Comparison of ENCODE assay signal across 8 mouse cellular contexts in the genomic region with DNA sequence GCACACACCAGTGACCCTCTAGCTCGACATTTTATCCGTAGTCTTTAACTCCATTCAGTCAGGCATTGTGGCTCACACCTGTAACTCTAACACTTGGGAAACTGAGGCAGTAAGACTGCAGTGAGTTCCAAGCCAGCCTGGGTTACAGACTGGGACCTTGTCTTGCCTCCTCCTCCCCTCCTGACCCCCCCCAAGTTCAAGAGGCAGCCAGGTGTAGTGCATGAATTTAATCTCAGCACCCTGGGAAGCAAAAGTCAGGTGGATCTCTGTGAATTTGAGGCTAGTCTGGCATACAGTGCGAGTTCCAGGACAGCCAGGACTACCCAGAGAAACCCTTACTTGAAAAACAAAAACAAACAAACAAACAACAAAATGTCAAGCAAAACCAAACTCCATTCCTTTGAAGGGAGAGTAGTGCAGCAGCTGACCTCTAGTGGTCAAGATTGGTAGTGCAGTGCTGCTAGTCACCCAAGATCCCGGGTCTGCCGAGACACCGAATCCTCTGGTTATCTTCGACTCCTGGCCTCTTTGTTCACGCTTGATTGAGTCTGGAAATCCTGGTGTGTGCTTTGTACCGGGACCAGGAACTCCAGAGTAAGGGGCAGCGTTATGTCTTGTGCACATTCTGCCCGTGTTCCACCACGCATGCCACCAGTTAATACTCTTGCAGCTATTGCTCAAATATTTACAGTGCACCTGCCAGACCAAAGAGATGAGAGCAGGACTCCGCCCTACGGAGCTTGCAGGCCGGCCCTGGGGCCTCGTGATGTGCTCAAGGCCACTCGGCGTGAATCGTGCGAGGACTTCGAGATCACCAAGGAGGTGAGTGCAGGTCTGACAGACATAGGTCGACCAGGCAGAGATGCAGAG. TPM values are rescaled to one million over a fixed set of nuclear protein-coding genes. Genes with fewer than 3 reads are reported as not detected.
DNase-seq lines count a peak whose midpoint lies in the region; ATAC-seq and TF ChIP-seq lines count a peak whose summit lies in the region.

No protein-coding gene starts in this region.

- no peaks in the 10 kb centered on the region for H3K36me3 ChIP-seq in intestine, embryonic 14.5 days (ENCODE audit: control insufficient read depth, insufficient read depth, low read length)
- no peaks in the 10 kb centered on the region for H3K36me3 ChIP-seq in limb, embryonic 10.5 days
- no peaks in the 10 kb centered on the region for H3K36me3 ChIP-seq in midbrain, embryonic 12.5 days
- H3K36me3 ChIP-seq in small intestine, adult 2 months (ENCODE audit: control insufficient read depth, insufficient read depth, low read length) = peaks cover 8% of the 10 kb centered on the region; the same call in 1 of the 2 replicates

- H3K27ac ChIP-seq in intestine, embryonic 14.5 days (ENCODE audit: low read depth) = peak overlapping the region; percentile 62
- no peak overlapping the region for H3K27ac ChIP-seq in limb, embryonic 10.5 days
- no peak overlapping the region; the same call in 1 of the 2 replicates for H3K27ac ChIP-seq in midbrain, embryonic 12.5 days (replicated peaks)
- H3K27ac ChIP-seq in small intestine, adult 2 months (ENCODE audit: insufficient read depth, low read depth, low read length) = peak overlapping the region; percentile 85

- WGBS in intestine, embryonic 14.5 days = 15% methylated on average over 22 of the region's 22 CpGs
- 21% methylated on average over 22 of the region's 22 CpGs for WGBS in limb, embryonic 10.5 days
- WGBS in midbrain, embryonic 12.5 days = 16% methylated on average over 22 of the region's 22 CpGs
- 4% methylated on average over 22 of the region's 22 CpGs for WGBS in small intestine, adult 2 months

- peak; percentile 80 to 89 for DNase-seq in left cerebral cortex, adult 18-20 months (ENCODE audit: low spot score in 2 of 2)
- no peak for DNase-seq in left cerebral cortex, adult 11 months (ENCODE audit: low spot score)
- peak; percentile 78 for DNase-seq in gastrocnemius, postnatal 10 days
- DNase-seq in intestine, embryonic 14.5 days (ENCODE audit: low spot score) = peak; percentile 90
- DNase-seq in limb, embryonic 10.5 days (ENCODE audit: low spot score) = peak; percentile 77

- no peaks in the 10 kb centered on the region for H3K9me3 ChIP-seq in intestine, embryonic 14.5 days (ENCODE audit: control insufficient read depth, low read length)
- no peaks in the 10 kb centered on the region for H3K9me3 ChIP-seq in limb, embryonic 10.5 days (replicated peaks)
- H3K9me3 ChIP-seq in midbrain, embryonic 12.5 days = no peaks in the 10 kb centered on the region

- H3K4me1 ChIP-seq in intestine, embryonic 14.5 days (replicated peaks; ENCODE audit: control insufficient read depth, insufficient read depth, low read length) = peaks cover 16% of the 10 kb centered on the region
- H3K4me1 ChIP-seq in limb, embryonic 10.5 days = peaks cover 37% of the 10 kb centered on the region
- peaks cover 12% of the 10 kb centered on the region for H3K4me1 ChIP-seq in midbrain, embryonic 12.5 days
- H3K4me1 ChIP-seq in small intestine, adult 2 months (ENCODE audit: control insufficient read depth, insufficient read depth, insufficient read length, low read length) = peaks cover 40% of the 10 kb centered on the region

- TF ChIP-seq POLR2A in small intestine, adult 2 months (IDR thresholded peaks at IDR 0.05; ENCODE audit: low read depth, low read length) = no peak

- H3K4me2 ChIP-seq in intestine, embryonic 14.5 days (ENCODE audit: low read length) = peak overlapping the region; percentile 36
- peak overlapping the region; percentile 47 for H3K4me2 ChIP-seq in midbrain, embryonic 12.5 days (replicated peaks)

- H3K27me3 ChIP-seq in intestine, embryonic 14.5 days (replicated peaks; ENCODE audit: control insufficient read depth, insufficient read depth, low read length) = no peaks in the 10 kb centered on the region; the same call in 1 of the 2 replicates
- H3K27me3 ChIP-seq in limb, embryonic 10.5 days (ENCODE audit: low read depth, poor library complexity, severe bottlenecking) = peaks cover 34% of the 10 kb centered on the region
- H3K27me3 ChIP-seq in midbrain, embryonic 12.5 days = peaks cover 33% of the 10 kb centered on the region
- no peaks in the 10 kb centered on the region for H3K27me3 ChIP-seq in small intestine, adult 2 months (ENCODE audit: control insufficient read depth, insufficient read depth, low read length)

- no peak overlapping the region for H3K9ac ChIP-seq in intestine, embryonic 14.5 days (ENCODE audit: low read length)
- peak overlapping the region; percentile 25; the same call in 1 of the 2 replicates for H3K9ac ChIP-seq in midbrain, embryonic 12.5 days (replicated peaks)

- TF ChIP-seq CTCF in small intestine, adult 2 months (IDR thresholded peaks at IDR 0.05; ENCODE audit: extremely low read depth, insufficient read length, insufficient replicate concordance, low read depth, low read length) = peak; percentile 88; the same call in 1 of the 2 replicates

- peak; percentile 79 for ATAC-seq in common myeloid progenitor, adult 5-6 weeks (replicated peaks; ENCODE audit: low read depth, poor library complexity, severe bottlenecking)
- peak; percentile 20 for ATAC-seq in intestine, embryonic 14.5 days (replicated peaks; ENCODE audit: low FRiP score, low TSS enrichment, low read depth)
- no peak for ATAC-seq in midbrain, embryonic 12.5 days (ENCODE audit: low FRiP score, low read depth)

- 0 out of 2 replicates have a peak overlapping the region, but pooled peaks have one; percentile 1 for H3K4me3 ChIP-seq in intestine, embryonic 14.5 days (ENCODE audit: low read depth, low read length)
- no peak overlapping the region for H3K4me3 ChIP-seq in limb, embryonic 10.5 days
- peak overlapping the region; percentile 21 for H3K4me3 ChIP-seq in midbrain, embryonic 12.5 days
- H3K4me3 ChIP-seq in small intestine, adult 2 months (ENCODE audit: low read depth, low read length) = peak overlapping the region; percentile 61

RNA-seq across cellular contexts. Expression of a gene that starts 13.8 kb away (rescaled TPM):
- under 1 TPM in 1 of 2 experiments, not detected in 1; 0.40 TPM for total RNA-seq in left cerebral cortex, adult 18-20 months (2021)
- total RNA-seq in common myeloid progenitor, adult 5-6 weeks (2017) = not detected in 2 replicates
- total RNA-seq in gastrocnemius, postnatal 10 days (2021) = under 1 TPM; 0.29 to 0.66 TPM
- polyA plus RNA-seq in intestine, embryonic 14.5 days (2014; fragmentation: Nextera tagmentation; extraction: Ambion mirVana) = 0.19 and 0.26 TPM in 2 replicates
- not detected in 2 replicates for polyA plus RNA-seq in limb, embryonic 10.5 days (2016; fragmentation: Nextera tagmentation; extraction: Ambion mirVana)
- 0.08 TPM in 1 of 2 replicates, not detected in the other for polyA plus RNA-seq in midbrain, embryonic 12.5 days (2016; fragmentation: Nextera tagmentation; extraction: Ambion mirVana)
- 25.8 and 57.1 TPM in 2 replicates for polyA plus RNA-seq in small intestine, adult 2 months (2012; rRNA removed)

RNA-seq across cellular contexts. Expression of a gene that starts 26.8 kb away (rescaled TPM):
- total RNA-seq in left cerebral cortex, adult 18-20 months (2021) = 10 to 100 TPM; 44.0 to 45.4 TPM
- total RNA-seq in common myeloid progenitor, adult 5-6 weeks (2017) = not detected in 2 replicates
- total RNA-seq in gastrocnemius, postnatal 10 days (2021) = 10 to 100 TPM; 24.7 to 27.4 TPM
- 1.2 and 1.4 TPM in 2 replicates for polyA plus RNA-seq in intestine, embryonic 14.5 days (2014; fragmentation: Nextera tagmentation; extraction: Ambion mirVana)
- 0.44 and 0.75 TPM in 2 replicates for polyA plus RNA-seq in limb, embryonic 10.5 days (2016; fragmentation: Nextera tagmentation; extraction: Ambion mirVana)
- polyA plus RNA-seq in midbrain, embryonic 12.5 days (2016; fragmentation: Nextera tagmentation; extraction: Ambion mirVana) = 0.37 and 0.97 TPM in 2 replicates
- 1.5 and 1.7 TPM in 2 replicates for polyA plus RNA-seq in small intestine, adult 2 months (2012; rRNA removed)

RNA-seq across cellular contexts. Expression of a gene that starts 39.3 kb away (rescaled TPM):
- total RNA-seq in left cerebral cortex, adult 18-20 months (2021) = 1 to 10 TPM; 4.8 to 7.4 TPM
- 16.4 and 18.4 TPM in 2 replicates for total RNA-seq in common myeloid progenitor, adult 5-6 weeks (2017)
- total RNA-seq in gastrocnemius, postnatal 10 days (2021) = 1 to 10 TPM; 2.4 to 2.9 TPM
- polyA plus RNA-seq in intestine, embryonic 14.5 days (2014; fragmentation: Nextera tagmentation; extraction: Ambion mirVana) = 28.4 and 32.5 TPM in 2 replicates
- polyA plus RNA-seq in limb, embryonic 10.5 days (2016; fragmentation: Nextera tagmentation; extraction: Ambion mirVana) = 8.1 and 8.6 TPM in 2 replicates
- 7.2 and 9.2 TPM in 2 replicates for polyA plus RNA-seq in midbrain, embryonic 12.5 days (2016; fragmentation: Nextera tagmentation; extraction: Ambion mirVana)
- polyA plus RNA-seq in small intestine, adult 2 months (2012; rRNA removed) = 12.9 and 20.5 TPM in 2 replicates

RNA-seq across cellular contexts. Expression of a gene that starts 41.9 kb away (rescaled TPM):
- under 1 TPM; 0.30 to 0.35 TPM for total RNA-seq in left cerebral cortex, adult 18-20 months (2021)
- not detected in 2 replicates for total RNA-seq in common myeloid progenitor, adult 5-6 weeks (2017)
- 100 to 1,000 TPM in 1 of 2 experiments, 10 to 100 TPM in 1; 78.5 to 107 TPM for total RNA-seq in gastrocnemius, postnatal 10 days (2021)
- 0.09 TPM in 1 of 2 replicates, not detected in the other for polyA plus RNA-seq in intestine, embryonic 14.5 days (2014; fragmentation: Nextera tagmentation; extraction: Ambion mirVana)
- 0.30 and 0.95 TPM in 2 replicates for polyA plus RNA-seq in limb, embryonic 10.5 days (2016; fragmentation: Nextera tagmentation; extraction: Ambion mirVana)
- 0.24 and 0.28 TPM in 2 replicates for polyA plus RNA-seq in midbrain, embryonic 12.5 days (2016; fragmentation: Nextera tagmentation; extraction: Ambion mirVana)
- polyA plus RNA-seq in small intestine, adult 2 months (2012; rRNA removed) = 0.46 TPM in 1 of 2 replicates, not detected in the other

Comparison
In these comparisons a context has a peak if more than half of its experiments do, and no peak if none do; other contexts are left out.
1. H3K27ac ChIP-seq: peak in intestine, embryonic 14.5 days (single experiment) and small intestine, adult 2 months (single experiment); none in limb, embryonic 10.5 days (single experiment) and midbrain, embryonic 12.5 days (single experiment).
2. RNA of a gene that starts 13.8 kb away (polyA plus RNA-seq): 25.8 to 57.1 TPM in small intestine, adult 2 months; 0.19 to 0.26 TPM in intestine, embryonic 14.5 days, 0.08 TPM in midbrain, embryonic 12.5 days and not detected in limb, embryonic 10.5 days; every median in the first group is over 10 times any median in the second.